Comparison of ENCODE assay signal across 11 mouse cellular contexts in genomic region chr1:136958185-136958584, GRCm38 (mm10). TPM values are rescaled to one million over a fixed set of nuclear protein-coding genes. Genes with fewer than 3 reads are reported as not detected.
A peak's percentile ranks its signal among the peaks of the same experiment; 100 is the strongest.
DNase-seq lines count a peak whose midpoint lies in the region; ATAC-seq lines count a peak whose summit lies in the region.
"Had no signal": no experiment of that assay in that cellular context is flagged by ENCODE, and none has a peak within 500 bp of the region (broad histone marks: within the 10 kb centered on the region; RNA-seq: fewer than 3 reads in every experiment).

No protein-coding gene starts in this region.

- WGBS in heart, embryonic 11.5 days (ENCODE audit: insufficient replicate concordance), result under 1% methylated on average over 7 of the region's 13 CpGs
- WGBS in embryonic facial prominence, embryonic 10.5 days, result under 1% methylated on average over 13 of the region's 13 CpGs
- WGBS in intestine, embryonic 14.5 days, result 2% methylated on average over 12 of the region's 13 CpGs
- WGBS in midbrain, embryonic 13.5 days, result 0% methylated on average over 10 of the region's 13 CpGs

- ATAC-seq in heart, embryonic 11.5 days (replicated peaks; ENCODE audit: insufficient number of reproducible peaks, low FRiP score, low TSS enrichment), result no peak
- ATAC-seq in intestine, embryonic 14.5 days (replicated peaks; ENCODE audit: low FRiP score, low TSS enrichment, low read depth), result peak; percentile 17; the same call in 1 of the 2 replicates
- peak; percentile 75 for ATAC-seq in midbrain, embryonic 13.5 days

- H3K36me3 ChIP-seq in heart, embryonic 11.5 days (ENCODE audit: control insufficient read depth, insufficient read depth, low read length), result no peaks in the 10 kb centered on the region
- no peaks in the 10 kb centered on the region for H3K36me3 ChIP-seq in embryonic facial prominence, embryonic 10.5 days (replicated peaks)
- no peaks in the 10 kb centered on the region for H3K36me3 ChIP-seq in intestine, embryonic 14.5 days (ENCODE audit: control insufficient read depth, insufficient read depth, low read length)
- H3K36me3 ChIP-seq in midbrain, embryonic 13.5 days, result no peaks in the 10 kb centered on the region
- H3K36me3 ChIP-seq: heart, embryonic 15.5 days had no signal

- no peak overlapping the region for H3K27ac ChIP-seq in heart, embryonic 11.5 days (ENCODE audit: low read depth, low read length)
- H3K27ac ChIP-seq in embryonic facial prominence, embryonic 10.5 days (replicated peaks), result no peak overlapping the region
- peak overlapping the region; percentile 69 for H3K27ac ChIP-seq in intestine, embryonic 14.5 days (ENCODE audit: low read depth)
- H3K27ac ChIP-seq in midbrain, embryonic 13.5 days, result no peak overlapping the region
- H3K27ac ChIP-seq: heart, embryonic 15.5 days had no signal

- no peak for DNase-seq in heart, adult 9 months (ENCODE audit: low spot score in 2 of 2)
- DNase-seq in embryonic facial prominence, embryonic 10.5 days (ENCODE audit: low spot score), result peak; percentile 62
- peak; percentile 59 for DNase-seq in intestine, embryonic 14.5 days (ENCODE audit: low spot score)
- DNase-seq in urinary bladder, postnatal 25 days (ENCODE audit: low spot score), result no peak
- DNase-seq in adrenal gland, postnatal 10 days, result no peak
- no peak for DNase-seq in spleen, postnatal 36 days (ENCODE audit: low spot score in 2 of 2)
- DNase-seq: layer of hippocampus, postnatal 36 days; spleen, adult 18-20 months had no signal

- H3K27me3 ChIP-seq in heart, embryonic 11.5 days (ENCODE audit: control insufficient read depth, insufficient read depth, low read length), result peaks cover 29% of the 10 kb centered on the region
- H3K27me3 ChIP-seq in embryonic facial prominence, embryonic 10.5 days (replicated peaks; ENCODE audit: low read depth, poor library complexity, severe bottlenecking), result peaks cover 70% of the 10 kb centered on the region
- peaks cover 30% of the 10 kb centered on the region for H3K27me3 ChIP-seq in intestine, embryonic 14.5 days (replicated peaks; ENCODE audit: control insufficient read depth, insufficient read depth, low read length)
- peaks cover 53% of the 10 kb centered on the region for H3K27me3 ChIP-seq in midbrain, embryonic 13.5 days

- H3K4me2 ChIP-seq in heart, embryonic 11.5 days, result peak overlapping the region; percentile 47
- H3K4me2 ChIP-seq in intestine, embryonic 14.5 days (ENCODE audit: low read length), result peak overlapping the region; percentile 49
- H3K4me2 ChIP-seq in midbrain, embryonic 13.5 days (replicated peaks), result peak overlapping the region; percentile 29
- H3K4me2 ChIP-seq: heart, embryonic 15.5 days had no signal

- H3K4me3 ChIP-seq in heart, embryonic 11.5 days (ENCODE audit: low read depth, low read length), result peak overlapping the region; percentile 16; the same call in 1 of the 2 replicates
- H3K4me3 ChIP-seq in embryonic facial prominence, embryonic 10.5 days, result peak overlapping the region; percentile 43
- peak overlapping the region; percentile 28 for H3K4me3 ChIP-seq in intestine, embryonic 14.5 days (ENCODE audit: low read depth, low read length)
- H3K4me3 ChIP-seq in midbrain, embryonic 13.5 days (replicated peaks), result 0 out of 2 replicates have a peak overlapping the region, but pooled peaks have one; percentile 13
- H3K4me3 ChIP-seq: heart, embryonic 15.5 days had no signal

- H3K4me1 ChIP-seq in heart, embryonic 11.5 days (ENCODE audit: control insufficient read depth, insufficient read depth, low read length), result peaks cover 5% of the 10 kb centered on the region; the same call in 1 of the 2 replicates
- peaks cover 26% of the 10 kb centered on the region for H3K4me1 ChIP-seq in embryonic facial prominence, embryonic 10.5 days
- H3K4me1 ChIP-seq in intestine, embryonic 14.5 days (replicated peaks; ENCODE audit: control insufficient read depth, insufficient read depth, low read length), result 0 out of 2 replicates have a peak, but pooled peaks cover 3% of the 10 kb centered on the region
- peaks cover 11% of the 10 kb centered on the region for H3K4me1 ChIP-seq in midbrain, embryonic 13.5 days (replicated peaks)

- no peak overlapping the region for H3K9ac ChIP-seq in heart, embryonic 11.5 days (ENCODE audit: low read depth, low read length)
- H3K9ac ChIP-seq in intestine, embryonic 14.5 days (ENCODE audit: low read length), result peak overlapping the region; percentile 47; the same call in 1 of the 2 replicates
- no peak overlapping the region for H3K9ac ChIP-seq in midbrain, embryonic 13.5 days (replicated peaks)
- H3K9ac ChIP-seq: heart, embryonic 15.5 days had no signal

- H3K9me3 ChIP-seq in heart, embryonic 11.5 days (replicated peaks; ENCODE audit: control insufficient read depth, low read length), result no peaks in the 10 kb centered on the region
- no peaks in the 10 kb centered on the region for H3K9me3 ChIP-seq in embryonic facial prominence, embryonic 10.5 days
- no peaks in the 10 kb centered on the region for H3K9me3 ChIP-seq in intestine, embryonic 14.5 days (ENCODE audit: control insufficient read depth, low read length)
- no peaks in the 10 kb centered on the region for H3K9me3 ChIP-seq in midbrain, embryonic 13.5 days
- H3K9me3 ChIP-seq: heart, embryonic 15.5 days had no signal

RNA-seq across cellular contexts. Expression of gene Nr5a2, which starts 2.1 kb away (rescaled TPM):
- polyA plus RNA-seq in heart, embryonic 11.5 days (2014; fragmentation: Nextera tagmentation; extraction: Ambion mirVana), result 0.14 TPM in 2 replicates
- 1.1 and 1.3 TPM in 2 replicates for polyA plus RNA-seq in embryonic facial prominence, embryonic 10.5 days (2016; fragmentation: Nextera tagmentation; extraction: Ambion mirVana)
- 7.3 and 10.0 TPM in 2 replicates for polyA plus RNA-seq in intestine, embryonic 14.5 days (2014; fragmentation: Nextera tagmentation; extraction: Ambion mirVana)
- polyA plus RNA-seq in midbrain, embryonic 13.5 days (2015; fragmentation: Nextera tagmentation; extraction: Ambion mirVana), result 2.1 TPM in 2 replicates
- total RNA-seq in adrenal gland, postnatal 10 days (2021), result 1 to 10 TPM; 6.1 to 7.6 TPM
- total RNA-seq: layer of hippocampus, postnatal 36 days had no signal

Comparison
In these comparisons a context has a peak if more than half of its experiments do, and no peak if none do; other contexts are left out.
1. DNase-seq: peak in embryonic facial prominence, embryonic 10.5 days (single experiment) and intestine, embryonic 14.5 days (single experiment); none in heart, adult 9 months (0 of 2), urinary bladder, postnatal 25 days (single experiment), adrenal gland, postnatal 10 days (single experiment) and spleen, postnatal 36 days (0 of 2).
2. Peak in every context shown above with its lines, with median percentiles within 50 percentile points of each other: H3K4me2 ChIP-seq and H3K4me3 ChIP-seq.